Mouse (Mus musculus) olfactory bulb, adult 2 months (tissue): ENCODE results near the gene Fxr2.

Experiments
- CTCF ChIP-seq: fragments of 200-500 bp; IDR thresholded peaks from 2 replicates; pipeline ENCODE4 v1.5.1; 2012; ENCODE audit warnings: low read depth, mild to moderate bottlenecking, low read length, moderate library complexity; ENCODE audit not compliant: insufficient read depth
- POLR2A ChIP-seq: fragments of 200-500 bp; IDR thresholded peaks from 2 replicates; pipeline ENCODE4 v1.6.1; 2012; ENCODE audit warnings: mild to moderate bottlenecking, low read depth, low read length, moderate library complexity; ENCODE audit not compliant: insufficient read depth

- TF ChIP-seq POLR2A (no peak), CTCF (no peak)
Observed at GRCm38 (mm10) chr11:69680136-69680855, 47.5 kb downstream of the Fxr2 start.
